Mouse (Mus musculus) embryo, embryonic 10.5 days (tissue): ENCODE data around the gene Gm45808.
"Not testable (repeated sequence)": the region's sequence is repeated elsewhere in the genome, so short reads cannot be mapped to it uniquely, and the experiment has no call there.

ENCODE experiments used
- DNase-seq: peaks from one replicate; pipeline ENCODE4 v3.0.0-alpha.2; 2015; ENCODE audit warnings: low spot score

The Gm45808 gene

GRCm38 (mm10) chr7:45486761-45487415, at the start of gene Gm45808:
Gm45808 (minus strand) TSS chr7:45486811.
- no peak for DNase-seq

GRCm38 (mm10) chr7:45535676-45536075, 49.1 kb upstream of the Gm45808 start:
- DNase-seq, result no peak

GRCm38 (mm10) chr7:45530643-45531042, 44.0 kb upstream of the Gm45808 start:
- DNase-seq, result no peak

- DNase-seq, result no peak
These were observed 42.9 kb upstream of the Gm45808 start for GRCm38 (mm10) chr7:45529461-45529860.

- not testable (repeated sequence) for DNase-seq
These were observed 40.6 kb upstream of the Gm45808 start for GRCm38 (mm10) chr7:45527169-45527568.

GRCm38 (mm10) chr7:45526474-45527120, 40.0 kb upstream of the Gm45808 start:
- peak; percentile 30 for DNase-seq

- peak; percentile 94 for DNase-seq
These were observed 39.3 kb upstream of the Gm45808 start, which contains the start of the genes Ppp1r15a and Plekha4 for GRCm38 (mm10) chr7:45525809-45526473. Ppp1r15a (minus strand) TSS chr7:45526268. Plekha4 (plus strand) TSS chr7:45526330.

GRCm38 (mm10) chr7:45524841-45525621, 38.4 kb upstream of the Gm45808 start:
- DNase-seq, result peak; percentile 42

GRCm38 (mm10) chr7:45523678-45524170, 37.1 kb upstream of the Gm45808 start:
- no peak for DNase-seq

- no peak for DNase-seq
These were observed 36.5 kb upstream of the Gm45808 start for GRCm38 (mm10) chr7:45522957-45523676.

GRCm38 (mm10) chr7:45522194-45522752, 35.7 kb upstream of the Gm45808 start:
- DNase-seq, result no peak

GRCm38 (mm10) chr7:45521728-45522184, 35.1 kb upstream of the Gm45808 start:
- peak; percentile 97 for DNase-seq

- no peak for DNase-seq
These were observed 34.0 kb upstream of the Gm45808 start for GRCm38 (mm10) chr7:45520605-45521004.

- DNase-seq, result no peak
These were observed 32.9 kb upstream of the Gm45808 start for GRCm38 (mm10) chr7:45519345-45520120.

GRCm38 (mm10) chr7:45518618-45519017, 32.0 kb upstream of the Gm45808 start:
- no peak for DNase-seq

GRCm38 (mm10) chr7:45516846-45517245, 30.2 kb upstream of the Gm45808 start:
- not testable (repeated sequence) for DNase-seq

GRCm38 (mm10) chr7:45515436-45515835, 28.8 kb upstream of the Gm45808 start:
- peak; percentile 72 for DNase-seq

- DNase-seq, result no peak
These were observed 27.8 kb upstream of the Gm45808 start for GRCm38 (mm10) chr7:45514411-45514810.

- peak; percentile 98 for DNase-seq
These were observed 23.5 kb upstream of the Gm45808 start, which contains the start of gene Nucb1 for GRCm38 (mm10) chr7:45509912-45510787. Nucb1 (minus strand) TSS chr7:45510406.
